Mouse (Mus musculus) liver, embryonic 14.5 days (tissue): Measurements from ENCODE around the gene Ift46. TPM values are rescaled to one million over a fixed set of nuclear protein-coding genes. Genes with fewer than 3 reads are reported as not detected.
"Not testable (repeated sequence)": the region's sequence is repeated elsewhere in the genome, so short reads cannot be mapped to it uniquely, and the experiment has no call there.

Experiments used
- ATAC-seq: fragments of 200-750 bp; cut with Nextera tagmentation; 2 replicates; pipeline ENCODE4 v1.8.0; 2017; ENCODE audit warnings: moderate number of reproducible peaks, mild to moderate bottlenecking, moderate library complexity; ENCODE audit not compliant: insufficient read depth
- DNase-seq, 3 experiments: peaks; one replicate each; pipeline ENCODE4 v3.0.0-alpha.2; 2012 to 2013; ENCODE audit warnings: low read depth in 3 of 3, low spot score in 3 of 3
- H3K27ac ChIP-seq: fragments of 300-500 bp; sonication (generic); 2 replicates; pipeline ENCODE4 v1.5.1; 2014; ENCODE audit warnings: moderate library complexity, mild to moderate bottlenecking, control low read depth, inconsistent platforms
- H3K27me3 ChIP-seq: fragments of 300-500 bp; sonication (generic); 2 replicates; pipeline ENCODE4 v1.6.1; 2014; ENCODE audit warnings: mild to moderate bottlenecking, low read length, moderate library complexity; ENCODE audit not compliant: control insufficient read depth, insufficient read depth
- H3K36me3 ChIP-seq: fragments of 300-500 bp; sonication (generic); replicated peaks from 2 replicates; pipeline ENCODE4 v1.6.1; 2014; ENCODE audit warnings: low read depth; ENCODE audit not compliant: control insufficient read depth, insufficient read depth
- H3K4me1 ChIP-seq, 2 experiments: fragments of 200-500 bp in 1 of 2; fragments of 300-500 bp in 1 of 2; sonication (generic) in 1 of 2; replicated peaks; 2 replicates each; pipeline ENCODE4 v1.6.1; 2012 to 2014; ENCODE audit warnings: antibody characterized with exemption in 1 of 2, inconsistent platforms in 1 of 2, low read length in 1 of 2; ENCODE audit not compliant: control insufficient read depth in 2 of 2, insufficient read depth in 2 of 2
- H3K4me2 ChIP-seq: fragments of 300-500 bp; sonication (generic); 2 replicates; pipeline ENCODE4 v1.6.1; 2014; ENCODE audit warnings: low read depth, mild to moderate bottlenecking, control low read depth, moderate library complexity
- H3K4me3 ChIP-seq, 2 experiments: fragments of 200-500 bp in 1 of 2; fragments of 300-500 bp in 1 of 2; sonication (generic) in 1 of 2; 2 replicates each; pipeline ENCODE4 v1.5.1; 2012 to 2014; ENCODE audit warnings: low read depth in 2 of 2, low read length in 2 of 2, mild to moderate bottlenecking in 2 of 2, control low read depth in 1 of 2, inconsistent platforms in 1 of 2, moderate library complexity in 1 of 2; ENCODE audit not compliant: insufficient read depth in 1 of 2
- H3K9ac ChIP-seq: fragments of 300-500 bp; sonication (generic); replicated peaks from 2 replicates; pipeline ENCODE4 v1.6.1; 2014; ENCODE audit warnings: mild to moderate bottlenecking, control low read depth, moderate library complexity
- H3K9me3 ChIP-seq: fragments of 300-500 bp; sonication (generic); 2 replicates; pipeline ENCODE4 v1.6.1; 2016; ENCODE audit warnings: low read length, mixed read lengths; ENCODE audit not compliant: control insufficient read depth
- CTCF ChIP-seq: IDR thresholded peaks from 2 replicates; pipeline ENCODE4 v1.5.1; 2016; ENCODE audit warnings: antibody characterized with exemption, low read depth, control low read depth
- EP300 ChIP-seq: IDR thresholded peaks from 2 replicates; pipeline ENCODE4 v1.6.1; 2016; ENCODE audit warnings: antibody characterized with exemption, low read depth
- WGBS: fragments of 180-500 bp; shearing (Covaris S2); extraction: QIAGEN DNeasy Blood & Tissue Kit; methylation state at CpG from one replicate; pipeline ENCODE4 v1.1.7; 2014; ENCODE audit not compliant: insufficient replicate concordance; 5-methylcytosine and 5-hydroxymethylcytosine counted together
- polyA plus RNA-seq, 2 experiments: library from polyadenylated mRNA; depleted of rRNA in 1 of 2; stranded (reverse) in 1 of 2; unstranded in 1 of 2; fragments of >200 nt; fragmentation: Nextera tagmentation in 1 of 2; extraction: Ambion mirVana in 1 of 2; gene quantifications; 2 replicates each; pipeline versions ENCODE4 v1.2.1 to v1.2.3; 2012 to 2014

Gene Ift46
- polyA plus RNA-seq, 2 experiments: 11.3 to 17.3 TPM

DNA sequence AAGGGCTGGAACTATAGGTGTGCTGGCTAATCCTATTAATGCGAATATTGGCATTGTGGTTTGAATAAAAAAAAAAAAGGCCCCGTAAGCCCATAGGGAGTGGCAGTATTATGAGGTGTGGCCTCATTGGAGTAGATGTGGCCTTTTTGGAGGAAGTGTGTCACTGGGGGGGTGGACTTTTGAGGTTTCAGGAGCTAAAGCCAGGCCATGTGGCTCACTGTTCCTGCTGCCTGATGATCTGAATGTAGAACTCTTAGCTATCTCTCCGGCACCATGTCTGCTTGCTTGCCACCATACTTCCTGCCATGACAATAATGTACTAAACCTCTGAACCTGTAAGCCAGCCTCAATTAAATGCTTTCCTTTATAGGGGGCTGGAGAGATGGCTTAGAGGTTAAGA lies 20.4 kb upstream of the Ift46 start:
- TF ChIP-seq CTCF (no peak), EP300 (no peak)
- Histone ChIP-seq H3K9ac (no peak overlapping the region), H3K4me2 (no peak overlapping the region), H3K36me3 (peaks cover 79% of the 10 kb centered on the region), H3K4me1 (no peaks in the 10 kb centered on the region), H3K9me3 (no peaks in the 10 kb centered on the region), H3K4me3 (no peak overlapping the region), H3K27me3 (no peaks in the 10 kb centered on the region), H3K27ac (no peak overlapping the region)
- ATAC-seq: no peak
- whole genome bisulfite sequencing: 81% methylated on average over 3 of the region's 3 CpGs
- no peak for DNase-seq

DNA sequence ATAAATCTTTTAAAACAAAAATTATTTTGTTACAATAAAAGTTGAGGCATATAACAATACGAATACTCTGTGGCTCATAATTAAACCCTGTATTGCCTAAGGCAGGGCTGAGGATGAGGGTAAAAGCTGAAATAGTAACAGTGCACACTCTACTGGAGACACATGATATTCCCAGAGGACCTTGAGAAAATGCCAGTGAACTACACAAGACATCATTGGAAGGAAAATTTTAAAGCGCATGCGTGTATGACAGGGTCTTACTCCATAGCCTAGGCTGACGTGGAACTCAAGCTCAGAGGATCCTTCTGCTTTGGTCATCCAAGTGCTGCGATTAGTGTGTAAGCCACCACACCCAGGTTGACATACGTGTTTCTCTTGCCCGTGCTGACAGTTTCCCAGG lies 19.2 kb upstream of the Ift46 start:
- DNase-seq (no peak), ATAC-seq (no peak)
- WGBS: 85% methylated on average over 7 of the region's 7 CpGs
- no peak overlapping the region for H3K9ac ChIP-seq
- no peaks in the 10 kb centered on the region for H3K9me3 ChIP-seq
- peaks cover 73% of the 10 kb centered on the region for H3K36me3 ChIP-seq
- TF ChIP-seq CTCF (no peak), EP300 (no peak)
- no peaks in the 10 kb centered on the region for H3K27me3 ChIP-seq
- H3K4me1 ChIP-seq: no peaks in the 10 kb centered on the region
- no peak overlapping the region for H3K27ac ChIP-seq
- H3K4me2 ChIP-seq: no peak overlapping the region
- no peak overlapping the region for H3K4me3 ChIP-seq

DNA sequence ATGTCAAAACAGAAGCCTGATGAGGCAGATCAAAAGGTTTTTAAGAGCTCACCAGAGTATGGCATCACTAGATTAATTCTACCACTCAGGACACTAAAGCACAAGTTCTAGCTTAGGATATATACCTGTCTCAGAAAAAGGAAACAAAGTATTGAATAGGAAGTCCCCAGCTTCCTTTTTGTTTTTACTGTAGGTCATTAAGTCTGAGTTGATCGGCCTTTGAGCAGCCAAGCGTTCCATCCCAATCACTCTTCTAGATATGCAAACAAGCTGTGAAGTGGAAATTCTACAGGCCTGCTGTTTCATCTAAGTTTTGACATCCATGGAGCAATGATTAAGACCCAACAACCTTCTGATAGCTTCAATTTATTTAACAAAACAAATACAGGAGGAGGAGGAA lies 6.8 kb upstream of the Ift46 start:
- no peak overlapping the region for H3K27ac ChIP-seq
- H3K27me3 ChIP-seq: no peaks in the 10 kb centered on the region
- H3K4me2 ChIP-seq: no peak overlapping the region
- no peak for TF ChIP-seq EP300
- no peak for TF ChIP-seq CTCF
- ATAC-seq (no peak), DNase-seq (no peak)
- no peak overlapping the region for H3K4me3 ChIP-seq
- no peak overlapping the region for H3K9ac ChIP-seq
- no peaks in the 10 kb centered on the region for H3K9me3 ChIP-seq
- 63% methylated on average over 2 of the region's 2 CpGs for WGBS
- peaks cover 23% of the 10 kb centered on the region for H3K36me3 ChIP-seq
- peaks cover 3 to 7% of the 10 kb centered on the region in 2 experiments for H3K4me1 ChIP-seq

DNA sequence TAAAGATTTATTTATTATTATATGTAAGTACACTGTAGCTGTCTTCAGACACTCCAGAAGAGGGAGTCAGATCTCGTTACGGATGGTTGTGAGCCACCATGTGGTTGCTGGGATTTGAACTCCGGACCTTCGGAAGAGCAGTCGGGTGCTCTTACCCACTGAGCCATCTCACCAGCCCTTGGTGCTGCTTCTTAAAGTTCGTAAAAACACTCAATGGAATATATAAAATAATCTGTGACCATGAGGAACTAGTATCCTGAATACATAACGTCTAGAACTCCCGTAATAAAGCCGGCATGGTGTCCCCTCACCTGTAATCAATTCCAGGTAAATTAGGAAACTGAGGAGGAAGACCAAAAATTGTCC lies 304 bp downstream of the Ift46 start:
- H3K4me2 ChIP-seq: peak overlapping the region; percentile 95
- H3K9me3 ChIP-seq, DNase-seq, H3K9ac ChIP-seq, H3K36me3 ChIP-seq, H3K27me3 ChIP-seq: not testable (repeated sequence)
- peak overlapping the region in 1 of 2 experiments; percentile 79; a peak in 3 of 4 replicates for H3K4me3 ChIP-seq
- H3K27ac ChIP-seq: peak overlapping the region; percentile 39; the same call in 1 of the 2 replicates
- WGBS: 35% methylated on average over 7 of the region's 9 CpGs
- peak; percentile 7; the same call in 1 of the 2 replicates for ATAC-seq
- H3K4me1 ChIP-seq: peaks cover 6 to 16% of the 10 kb centered on the region in 2 experiments

DNA sequence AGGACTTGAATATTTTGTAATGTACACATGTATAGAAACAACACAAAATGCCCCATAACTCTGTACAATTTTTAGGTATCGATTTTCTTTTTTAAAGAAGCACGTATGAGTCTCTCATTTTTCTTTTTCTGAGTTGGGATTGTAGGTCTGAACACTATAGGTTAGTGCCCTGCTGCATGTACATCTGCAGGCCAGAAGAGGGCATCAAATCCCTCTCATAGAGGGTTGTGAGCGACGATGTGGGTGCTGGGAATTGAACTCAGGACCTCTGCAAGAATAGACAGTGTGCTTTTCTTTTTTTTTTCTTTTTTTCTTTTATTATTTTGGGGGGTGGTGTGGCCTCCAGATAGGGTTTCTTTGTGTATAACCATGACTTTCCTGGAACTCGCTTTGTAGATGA lies 3.7 kb downstream of the Ift46 start:
- Histone ChIP-seq H3K9ac (no peak overlapping the region), H3K36me3 (no peaks in the 10 kb centered on the region), H3K4me3 (no peak overlapping the region), H3K27me3 (no peaks in the 10 kb centered on the region), H3K4me1 (peaks cover 4 to 8% of the 10 kb centered on the region in 2 experiments), H3K9me3 (no peaks in the 10 kb centered on the region), H3K27ac (no peak overlapping the region), H3K4me2 (no peak overlapping the region)
- DNase-seq (no peak), ATAC-seq (no peak)
- no peak for TF ChIP-seq CTCF
- TF ChIP-seq EP300: no peak
- 81% methylated on average over 5 of the region's 5 CpGs for WGBS

DNA sequence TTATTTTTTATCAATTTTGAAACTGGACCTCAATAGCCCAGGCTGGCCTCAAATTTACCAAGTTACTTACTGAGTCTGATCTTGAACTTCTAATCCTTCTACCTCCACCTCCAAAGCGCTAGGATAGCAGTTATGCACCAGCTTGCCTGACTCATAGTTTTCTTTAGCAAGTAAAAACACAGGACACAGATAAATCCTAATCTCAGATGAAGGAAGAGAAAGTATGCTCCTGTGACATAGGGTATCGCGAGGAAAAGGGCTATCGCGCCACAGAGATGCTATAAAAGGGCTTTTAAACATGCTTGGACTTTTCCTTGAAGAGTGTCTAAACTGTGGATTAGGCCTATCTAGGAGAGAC lies 4.7 kb downstream of the Ift46 start:
- H3K27ac ChIP-seq: peak overlapping the region; percentile 58
- no peaks in the 10 kb centered on the region for H3K9me3 ChIP-seq
- no peaks in the 10 kb centered on the region for H3K36me3 ChIP-seq
- TF ChIP-seq CTCF (no peak), EP300 (no peak)
- H3K27me3 ChIP-seq: no peaks in the 10 kb centered on the region
- peak overlapping the region; percentile 13 for H3K4me2 ChIP-seq
- peaks cover 3 to 8% of the 10 kb centered on the region in 2 experiments for H3K4me1 ChIP-seq
- DNase-seq (no peak), ATAC-seq (peak; percentile 7; the same call in 1 of the 2 replicates)
- H3K9ac ChIP-seq: no peak overlapping the region
- 17% methylated on average over 5 of the region's 5 CpGs for WGBS
- H3K4me3 ChIP-seq: no peak overlapping the region; a peak in 1 of 4 replicates
